Mouse (Mus musculus): Measurements from ENCODE around the gene Mbnl2.

Gene Mbnl2

DNA sequence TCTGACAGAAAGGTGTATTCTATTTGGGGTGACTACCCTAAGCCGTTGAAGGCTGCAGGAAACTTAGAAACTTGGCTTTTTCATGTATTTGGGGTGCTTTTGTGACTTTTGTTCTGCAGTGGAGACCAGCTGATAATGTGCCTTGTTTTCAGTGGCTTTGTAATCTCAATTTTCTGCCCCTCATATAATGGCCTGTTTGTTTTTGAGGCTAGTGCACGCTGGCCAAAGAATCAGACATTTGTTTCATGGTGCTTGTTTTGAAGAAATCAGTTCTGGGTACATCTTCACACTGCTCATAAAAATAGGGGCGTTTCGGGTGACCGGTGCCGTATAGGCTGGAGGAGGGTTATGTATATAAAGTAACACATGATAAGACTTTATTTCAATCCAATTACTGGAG lies 22.4 kb downstream of the Mbnl2 start:
- no peak for DNase-seq (ENCODE audit: low spot score in 2 of 2)

DNA sequence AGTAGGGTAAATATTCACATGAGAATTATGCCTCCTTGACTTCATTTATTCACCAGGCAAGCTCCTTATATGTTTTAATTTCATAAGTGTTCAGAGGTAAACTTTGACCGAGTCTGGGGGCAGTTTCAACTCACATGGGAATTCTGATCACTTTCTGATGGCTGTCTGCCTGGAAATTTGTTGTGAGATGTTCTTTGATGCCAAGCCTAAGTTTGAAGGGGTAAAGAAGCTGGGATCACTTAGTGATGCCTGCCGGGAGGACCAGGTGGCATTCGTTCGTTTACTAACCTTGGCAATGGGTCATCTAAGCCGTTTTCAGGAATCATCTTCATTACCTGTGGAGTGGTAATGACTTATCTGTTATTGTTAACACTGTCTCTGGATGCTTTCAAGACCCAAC lies 23.0 kb downstream of the Mbnl2 start:
- DNase-seq (ENCODE audit: low spot score in 2 of 2): no peak

DNA sequence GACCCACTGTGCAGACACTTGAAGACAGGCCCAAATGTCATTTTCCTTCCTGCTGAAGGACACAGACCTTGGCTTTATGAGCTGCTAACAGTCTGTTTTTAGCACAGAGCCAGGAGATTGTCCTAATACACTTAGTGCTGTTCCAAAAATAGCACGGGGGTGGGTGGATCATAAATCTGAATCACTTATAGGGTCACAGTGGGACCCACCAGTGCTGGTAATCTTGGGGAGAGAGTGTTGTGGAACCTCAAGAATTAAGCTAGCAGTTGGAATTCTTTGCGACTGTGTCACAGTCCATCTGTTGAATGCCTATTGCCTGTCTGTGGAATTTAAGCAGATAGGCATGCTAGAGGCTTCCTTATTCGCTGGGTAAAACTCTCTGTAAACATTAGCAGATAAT lies 24.2 kb downstream of the Mbnl2 start:
- no peak for DNase-seq (ENCODE audit: low spot score in 2 of 2)

DNA sequence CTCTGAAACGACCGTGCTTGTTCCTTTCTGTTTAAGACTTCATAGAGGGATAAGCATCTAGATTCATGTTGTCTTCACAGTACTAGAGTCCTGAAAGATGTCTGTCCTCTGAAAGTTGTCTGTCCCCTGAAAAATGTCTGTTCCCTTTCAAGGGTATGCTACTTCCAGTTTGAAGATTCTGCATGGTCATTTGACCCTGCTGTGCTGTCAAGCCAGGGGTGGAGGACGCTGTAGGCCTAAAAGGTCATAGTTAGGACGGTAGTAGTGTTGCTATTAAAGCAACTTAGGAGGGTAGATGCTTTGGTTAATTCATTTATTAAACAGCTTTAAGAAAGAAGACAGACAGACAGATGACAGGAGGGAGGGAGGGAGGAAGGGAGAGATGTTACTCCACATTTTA lies 24.7 kb downstream of the Mbnl2 start:
- no peak for DNase-seq (ENCODE audit: low spot score in 2 of 2)

DNA sequence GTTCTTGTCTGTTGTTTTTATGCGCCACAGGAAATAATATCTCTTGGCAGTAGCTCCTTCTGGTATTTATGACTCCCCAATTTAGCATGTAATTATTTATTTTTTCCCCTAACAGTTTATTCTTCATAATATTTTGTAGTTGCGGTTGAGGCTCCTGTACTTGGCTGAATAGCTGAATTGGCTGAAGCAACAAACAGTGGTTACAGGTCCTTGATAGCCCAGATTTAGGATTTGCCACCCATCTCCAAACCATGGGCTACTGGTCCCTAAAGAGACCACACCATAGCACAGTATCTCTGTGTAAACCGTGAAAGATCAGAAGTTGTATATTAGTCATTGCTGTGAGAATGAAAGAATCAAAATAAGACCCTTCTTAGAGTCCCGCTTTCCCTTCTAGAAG lies 25.3 kb downstream of the Mbnl2 start:
- no peak for DNase-seq (ENCODE audit: low spot score in 2 of 2)

DNA sequence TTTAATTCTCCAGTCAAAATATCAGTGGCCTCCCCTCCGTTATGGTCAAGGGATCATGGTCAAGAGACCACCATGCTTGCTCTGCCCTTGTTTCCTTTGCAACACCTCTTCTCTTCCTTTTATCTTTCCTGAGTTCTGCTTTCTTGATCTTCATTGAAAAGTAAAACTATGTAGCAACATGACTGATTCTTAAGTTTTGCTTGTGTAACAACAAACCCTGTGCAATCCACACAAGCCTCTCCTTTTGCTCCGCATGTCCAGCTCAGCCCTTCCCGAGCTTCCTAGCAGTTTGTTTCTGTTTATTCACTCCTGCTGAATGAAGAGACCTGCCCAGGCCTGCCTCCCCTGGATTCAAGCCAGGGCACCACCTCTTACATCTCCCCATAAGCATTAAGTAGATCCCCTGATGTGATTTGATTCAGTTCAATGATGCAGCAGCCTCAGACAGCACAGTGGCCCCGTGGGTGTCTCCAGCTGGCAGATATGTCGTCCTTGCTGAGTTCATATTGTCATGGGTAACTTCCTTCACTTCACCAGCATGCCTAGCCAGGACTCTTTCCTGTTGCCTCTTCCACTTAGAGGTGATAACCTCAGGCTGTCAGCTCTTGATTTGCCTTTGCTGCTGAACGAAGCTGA lies 27.6 kb downstream of the Mbnl2 start:
- DNase-seq (ENCODE audit: low spot score in 2 of 2): no peak

DNA sequence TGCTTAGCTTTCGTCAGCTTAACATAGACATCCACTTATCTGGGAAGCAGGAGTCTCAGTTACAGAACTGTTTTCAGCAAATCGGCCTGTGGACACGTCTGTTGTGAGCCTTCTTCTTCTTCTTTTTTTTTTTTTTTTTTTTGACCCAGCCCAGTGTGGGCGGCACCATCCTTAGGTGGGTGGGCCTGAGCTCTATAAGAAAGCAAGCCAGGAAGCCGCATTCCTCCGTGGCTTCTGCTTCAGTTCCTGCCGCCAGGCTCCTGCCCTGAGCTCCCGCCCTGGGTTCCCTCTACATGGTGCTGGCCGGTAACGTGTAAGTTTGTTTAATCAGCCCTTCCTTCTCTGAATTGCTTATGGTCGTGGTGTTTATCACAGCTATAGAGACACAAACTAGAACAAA lies 30.8 kb downstream of the Mbnl2 start:
- no peak for DNase-seq (ENCODE audit: low spot score in 2 of 2)

DNA sequence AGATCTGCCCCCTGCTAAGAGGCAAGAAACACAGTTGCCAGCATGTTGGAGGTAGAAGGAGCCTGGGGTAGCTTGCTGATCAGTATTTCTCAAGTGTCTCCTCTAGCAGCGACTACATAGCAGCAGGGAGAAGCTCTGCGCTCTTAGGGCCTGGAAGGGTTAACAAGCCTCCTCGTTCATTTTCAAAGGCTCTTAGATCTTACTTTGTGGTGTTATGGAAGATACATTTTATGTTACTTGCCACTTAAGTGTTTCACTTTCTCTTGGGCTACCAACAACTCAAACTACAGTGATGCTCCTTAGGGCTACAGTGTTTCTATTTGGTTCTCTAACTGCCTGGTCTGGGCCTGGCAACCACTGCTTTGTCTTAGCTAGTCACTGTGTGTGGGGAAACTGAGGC lies 31.9 kb downstream of the Mbnl2 start:
- DNase-seq (ENCODE audit: low spot score in 2 of 2): no peak

DNA sequence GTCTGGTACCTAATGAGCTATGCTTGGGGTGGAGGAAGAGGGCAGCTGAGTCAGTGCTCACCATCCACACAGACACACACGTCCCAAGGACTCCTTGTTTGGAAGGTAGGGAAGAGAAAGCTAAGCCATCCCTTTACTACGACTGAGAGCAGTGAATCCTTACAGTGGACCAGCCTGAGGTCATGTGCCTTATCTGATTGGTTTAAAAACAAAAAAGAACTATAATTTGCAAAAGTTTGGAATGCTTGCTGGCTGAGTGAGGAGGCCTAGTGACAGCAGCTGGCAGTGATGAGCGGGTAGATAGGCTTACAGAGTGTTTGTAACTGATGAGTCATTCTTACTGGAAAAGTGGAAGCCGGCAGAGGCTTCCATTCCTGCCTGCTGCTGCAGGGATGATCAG lies 32.5 kb downstream of the Mbnl2 start:
- DNase-seq (ENCODE audit: low spot score in 2 of 2): no peak

DNA sequence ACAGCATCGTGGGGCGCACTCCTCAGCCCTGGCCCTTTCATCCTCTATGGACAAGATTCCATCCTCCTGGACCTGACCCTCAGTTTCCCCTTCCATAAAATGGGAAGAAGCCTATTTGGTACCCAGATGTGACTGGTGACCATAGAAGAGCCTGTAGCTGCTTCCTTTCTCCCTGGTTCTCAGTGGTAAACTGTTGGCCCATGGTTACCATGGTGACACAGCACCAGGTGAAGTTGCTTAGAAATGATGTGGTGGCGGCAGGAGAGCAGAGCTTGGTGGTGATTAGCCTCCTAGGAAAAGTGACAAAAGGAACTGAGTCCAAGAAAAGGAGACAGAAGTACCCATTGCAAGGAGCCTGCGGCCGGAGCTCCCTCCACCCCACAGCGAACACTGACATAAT lies 34.2 kb downstream of the Mbnl2 start:
- DNase-seq (ENCODE audit: low spot score in 2 of 2): no peak

DNA sequence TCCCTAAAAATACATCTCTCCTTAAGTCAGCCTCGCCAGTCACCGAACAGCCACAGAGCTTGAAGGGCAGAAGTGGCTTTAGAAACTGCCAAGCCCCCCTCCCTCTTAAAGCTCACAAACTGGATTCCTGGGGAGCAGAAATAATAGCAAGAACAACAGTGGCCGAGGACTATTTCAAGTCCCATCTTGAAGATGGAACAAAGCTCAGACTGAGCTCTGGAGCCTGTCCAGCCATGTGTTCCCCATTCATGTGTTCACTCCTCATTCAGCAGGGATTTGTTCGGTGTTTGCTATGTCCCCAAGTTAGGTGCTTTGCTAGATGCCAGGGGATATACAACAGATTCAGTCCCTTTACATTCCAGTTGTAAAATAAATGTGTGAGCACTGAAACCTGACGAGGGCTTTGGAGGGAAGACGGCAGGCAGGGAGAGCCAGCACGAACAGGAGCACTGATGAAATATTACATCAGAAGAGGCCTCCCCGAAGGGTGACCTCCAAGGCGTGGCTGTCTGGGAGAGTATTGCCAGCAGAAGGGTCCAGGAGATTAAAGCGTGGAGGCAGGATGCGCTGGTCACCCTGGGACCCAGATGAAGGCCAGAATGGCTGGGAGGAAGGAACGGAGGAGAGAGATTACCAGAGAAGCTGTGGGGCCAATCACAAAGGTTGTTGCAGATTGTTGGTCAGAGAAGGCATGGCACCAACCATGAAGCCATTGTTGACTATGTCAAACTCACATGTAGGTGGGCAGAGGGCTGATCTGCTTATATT lies 36.0 kb downstream of the Mbnl2 start:
- no peak for DNase-seq (ENCODE audit: low spot score in 2 of 2)

DNA sequence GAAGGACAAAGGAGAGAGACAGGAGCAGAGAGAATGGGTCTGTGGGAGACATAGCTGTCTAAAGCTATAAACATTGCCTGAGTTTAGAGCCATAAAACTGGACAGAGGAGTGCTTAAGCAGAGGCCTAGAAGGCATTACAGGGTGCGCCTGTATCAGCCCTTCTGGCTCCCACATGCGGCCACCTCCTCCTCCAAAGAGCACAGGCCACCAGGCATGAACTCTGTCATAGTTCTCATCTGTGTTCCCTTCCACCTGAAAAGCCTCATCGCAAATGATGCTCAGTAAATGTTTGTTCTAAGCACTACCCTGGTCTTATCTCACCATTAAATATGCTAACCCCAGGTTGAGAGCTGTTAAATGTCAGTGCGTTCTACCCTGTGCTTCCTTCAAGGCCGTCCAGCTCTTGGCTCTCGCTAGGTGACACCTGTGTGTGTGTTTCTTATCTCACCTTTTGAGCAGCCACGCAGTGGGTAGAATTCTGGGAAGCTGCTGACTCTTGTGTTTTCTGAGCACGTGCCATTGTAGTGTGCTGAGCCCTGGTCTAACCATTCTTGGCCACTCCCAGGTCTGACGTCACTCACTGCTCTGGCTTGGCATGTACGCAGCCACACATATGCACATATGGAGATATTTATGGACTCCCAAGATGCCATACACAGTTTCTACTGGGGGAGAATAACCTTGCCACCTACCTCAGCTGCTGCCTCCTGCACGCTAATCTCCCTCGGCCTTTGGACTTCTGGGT lies 37.4 kb downstream of the Mbnl2 start:
- no peak for DNase-seq (ENCODE audit: low spot score in 2 of 2)

DNA sequence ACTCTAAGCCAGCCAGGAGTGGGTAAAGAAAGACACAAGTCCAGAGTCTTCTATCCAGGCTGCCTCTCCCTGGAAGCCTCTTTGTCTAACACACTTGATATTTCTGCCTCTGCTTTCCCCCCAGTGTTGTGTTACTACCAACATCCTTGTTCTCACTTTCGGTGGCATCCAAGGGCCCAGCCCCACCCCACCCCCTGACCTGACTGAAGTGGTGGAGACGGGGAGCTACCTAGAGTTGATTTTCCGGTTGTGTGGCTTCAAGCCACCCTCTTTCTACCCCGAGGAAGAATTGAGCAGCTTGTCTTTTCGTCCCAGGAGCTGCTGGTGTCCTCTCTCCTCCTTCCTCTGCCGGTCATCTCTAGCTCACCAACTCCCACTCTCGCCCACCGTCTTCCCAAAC lies 38.0 kb downstream of the Mbnl2 start:
- no peak for DNase-seq (ENCODE audit: low spot score in 2 of 2)

DNA sequence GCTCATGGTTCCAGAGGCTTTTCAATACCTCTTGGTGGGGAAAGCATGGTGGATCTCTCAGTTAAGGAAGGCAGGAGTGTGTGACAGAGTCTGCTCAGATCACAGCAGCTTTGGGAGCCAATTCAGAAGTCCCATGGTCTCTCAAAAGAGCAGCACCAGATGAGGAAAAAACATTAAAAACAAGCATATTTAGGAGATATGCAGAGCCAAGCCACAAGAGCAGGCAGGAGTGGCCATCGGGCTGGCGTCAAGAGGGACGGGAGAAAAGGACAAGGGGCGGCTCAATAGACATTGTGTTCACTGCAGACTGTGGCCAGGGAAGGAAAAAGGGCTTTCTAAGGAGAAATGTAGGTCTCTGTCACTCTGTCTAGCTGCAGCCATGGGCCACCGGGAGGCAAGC lies 40.3 kb downstream of the Mbnl2 start:
- DNase-seq (ENCODE audit: low spot score in 2 of 2): no peak

DNA sequence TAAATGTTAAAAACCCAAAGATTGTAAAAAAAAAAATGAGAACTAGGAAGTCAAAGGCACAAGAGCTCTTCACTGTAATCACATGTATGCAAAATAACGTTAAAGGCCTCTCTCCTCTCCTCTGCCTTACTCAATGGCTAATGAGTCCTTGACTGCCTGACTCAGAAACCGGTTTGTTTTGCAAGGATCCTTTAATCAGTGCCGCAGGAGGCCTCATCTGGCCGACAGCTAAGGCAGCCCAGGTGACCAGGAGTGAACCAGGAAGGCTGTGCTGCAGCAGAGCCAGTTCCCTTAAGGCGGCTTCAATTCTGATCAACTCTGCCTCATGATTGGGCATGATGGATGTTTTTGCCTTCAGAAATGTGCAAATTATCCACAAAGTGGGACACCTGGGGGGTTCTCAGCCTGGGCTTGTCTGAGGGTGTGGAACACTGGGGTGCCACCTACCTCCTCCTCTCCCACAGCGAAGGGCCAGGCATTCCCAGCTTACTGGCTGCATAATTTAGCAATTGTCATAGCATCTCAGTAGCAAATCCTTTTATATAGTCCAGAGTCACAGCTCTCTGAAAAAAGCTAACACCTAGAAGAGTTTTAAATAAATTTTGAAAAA lies 43.0 kb downstream of the Mbnl2 start:
- no peak for DNase-seq (ENCODE audit: low spot score in 2 of 2)

DNA sequence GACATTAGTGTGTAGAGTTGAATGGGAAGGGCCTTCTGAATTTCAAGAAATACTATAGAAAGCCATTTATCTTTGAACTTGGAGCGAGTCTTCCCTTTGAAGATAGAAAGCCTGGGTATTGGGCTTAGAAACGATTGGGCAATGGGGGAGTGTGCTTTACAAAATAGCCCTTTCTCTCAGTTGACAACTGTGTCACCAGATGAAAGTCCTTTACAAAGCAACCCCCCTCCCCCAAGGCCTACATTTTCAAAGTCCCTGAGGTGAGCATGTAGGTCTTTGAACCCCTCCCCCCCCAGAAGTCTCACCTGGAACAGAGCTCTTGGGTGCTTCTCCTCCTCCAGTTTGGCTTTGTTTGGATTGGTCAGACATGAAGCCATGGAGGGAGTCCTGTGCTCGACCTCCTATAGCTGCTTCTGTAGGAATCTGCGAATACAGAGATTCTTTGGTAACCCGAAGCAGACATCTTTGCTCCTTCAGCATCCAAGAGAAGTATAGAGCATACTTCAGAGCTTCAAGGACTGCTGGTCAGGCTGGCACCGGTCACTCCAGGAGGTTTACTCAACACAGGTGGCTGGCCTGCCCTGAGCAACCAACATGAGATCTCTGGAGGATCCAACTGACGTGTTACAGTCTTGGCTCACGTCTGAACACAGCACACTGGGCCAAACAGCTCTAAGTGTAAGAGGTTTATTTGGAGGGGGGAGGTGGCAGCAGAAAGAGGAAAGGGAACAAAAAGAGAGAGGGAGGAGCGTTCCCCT lies 43.7 kb downstream of the Mbnl2 start:
- no peak for DNase-seq (ENCODE audit: low spot score in 2 of 2)

DNA sequence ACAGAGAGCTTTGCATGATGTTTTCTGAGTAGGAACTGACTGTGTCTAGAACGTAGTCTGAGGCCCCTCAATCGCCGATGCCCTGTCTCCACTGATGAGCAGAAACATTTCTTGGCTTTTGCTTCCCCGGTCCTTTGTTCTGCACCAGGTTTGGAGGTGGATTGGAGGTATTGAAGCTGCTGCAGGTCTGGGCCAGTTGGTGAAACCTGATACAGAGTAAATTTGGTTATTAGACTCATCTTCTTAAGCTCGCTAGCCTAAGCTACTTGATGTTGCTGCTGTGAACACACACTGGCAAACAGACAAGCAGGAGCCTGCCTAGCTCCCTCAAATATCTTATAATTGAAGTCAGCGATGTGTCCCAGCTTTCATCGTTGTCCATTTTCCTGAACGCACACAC lies 46.6 kb downstream of the Mbnl2 start:
- DNase-seq (ENCODE audit: low spot score in 2 of 2): no peak

DNA sequence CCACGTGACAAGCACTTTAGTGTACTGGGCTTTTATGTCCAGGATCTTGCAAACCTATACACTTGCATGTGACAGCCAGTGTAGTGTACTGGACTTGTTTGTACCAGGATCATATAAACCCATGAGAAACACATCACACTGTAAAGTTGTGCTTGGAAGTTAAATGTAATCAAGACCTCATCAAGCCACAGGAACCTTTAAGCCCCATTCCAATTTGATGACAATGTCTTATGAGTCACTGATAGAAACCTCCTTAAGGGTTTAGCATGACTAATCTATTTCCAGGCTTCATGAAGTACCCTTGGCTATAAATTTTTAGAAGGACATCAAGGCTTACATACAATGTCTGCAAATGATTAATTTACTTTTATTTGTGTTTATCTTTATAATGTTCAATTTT lies 47.6 kb downstream of the Mbnl2 start:
- no peak for DNase-seq (ENCODE audit: low spot score in 2 of 2)

DNA sequence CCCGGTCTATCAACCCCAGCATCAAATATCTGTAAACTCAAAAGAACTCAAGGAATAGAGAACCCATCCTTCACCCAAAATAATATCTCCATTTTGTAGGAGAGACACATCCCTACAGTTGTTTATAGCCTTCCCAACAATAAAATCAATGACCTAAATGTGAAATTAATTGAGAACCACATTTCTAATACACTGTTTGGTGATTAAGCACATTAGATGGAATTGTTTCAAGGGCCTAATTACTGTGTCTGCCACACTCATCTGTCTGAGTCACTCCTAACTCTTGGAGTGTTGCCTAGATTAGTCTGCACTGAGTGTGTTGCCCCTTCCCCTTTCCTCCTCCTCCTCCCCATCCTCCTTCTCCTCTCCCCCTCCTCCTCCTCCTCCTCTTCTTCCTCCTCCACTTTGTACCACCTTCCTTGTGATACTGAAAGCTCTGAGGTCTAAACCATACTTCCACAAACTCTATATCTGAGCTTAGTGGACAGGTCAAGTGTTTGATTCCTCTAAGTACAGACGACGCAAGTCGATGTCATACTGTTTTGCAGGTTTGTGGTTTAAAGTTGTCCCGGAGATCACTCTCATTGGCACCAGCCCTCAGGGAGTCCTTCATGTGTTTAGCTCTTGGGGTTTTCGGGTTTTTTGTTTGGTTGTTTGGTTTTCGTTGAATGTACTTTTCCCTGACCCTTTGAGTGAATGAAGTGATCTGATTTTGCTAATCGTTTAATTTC lies 48.8 kb downstream of the Mbnl2 start:
- DNase-seq (ENCODE audit: low spot score in 2 of 2): no peak

DNA sequence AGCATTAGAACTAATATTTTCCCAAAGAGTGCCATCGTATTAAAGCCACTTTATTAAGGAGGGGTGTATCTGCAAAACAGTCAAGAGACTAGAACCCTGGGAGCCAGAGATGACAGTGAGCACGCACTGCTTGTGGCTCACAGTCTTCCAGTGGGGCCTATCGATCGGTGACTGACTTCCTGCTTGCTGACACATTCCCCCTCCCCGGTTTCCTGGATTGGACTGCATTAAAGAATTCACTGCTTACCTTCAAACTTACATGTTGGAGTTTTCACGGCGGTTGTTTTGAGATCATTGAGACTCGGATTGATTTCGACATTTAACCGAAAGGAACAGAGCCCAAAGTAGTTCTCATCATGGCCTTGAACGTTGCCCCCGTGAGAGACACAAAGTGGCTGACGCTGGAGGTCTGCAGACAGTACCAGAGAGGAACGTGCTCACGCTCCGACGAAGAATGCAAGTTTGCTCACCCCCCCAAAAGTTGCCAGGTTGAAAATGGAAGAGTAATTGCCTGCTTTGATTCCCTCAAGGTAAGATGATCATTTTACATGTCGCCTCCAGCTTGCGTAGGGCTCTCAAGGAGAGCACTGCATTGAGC lies 49.5 kb downstream of the Mbnl2 start:
- DNase-seq (ENCODE audit: low spot score in 2 of 2): no peak

DNA sequence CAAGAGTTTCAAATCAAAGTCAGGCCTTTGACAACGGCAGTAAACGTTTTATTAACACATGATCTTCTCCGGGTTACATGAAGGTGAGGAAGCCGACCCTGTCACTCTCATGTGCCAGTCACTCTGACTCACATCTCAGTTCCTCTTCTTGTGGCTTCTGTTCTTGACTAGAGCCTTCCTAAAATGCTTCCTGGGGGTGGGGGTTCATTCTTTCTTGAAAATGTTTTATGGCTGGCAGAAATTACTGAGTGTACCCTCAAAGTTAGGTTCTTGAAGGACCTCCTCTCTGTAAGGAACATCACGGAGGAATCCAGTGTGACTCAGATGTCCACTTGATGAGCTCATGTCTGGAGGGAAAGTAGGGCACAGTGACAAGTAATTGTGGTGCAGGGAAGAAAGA lies 50.2 kb downstream of the Mbnl2 start:
- no peak for DNase-seq (ENCODE audit: low spot score in 2 of 2)

Data from thymus, postnatal 10 days (tissue).